Mouse (Mus musculus) heart, postnatal 0 days (tissue): ENCODE data around the gene Unc13a.

Experiments used
- CTCF ChIP-seq: IDR thresholded peaks from 2 replicates; pipeline ENCODE4 v1.5.1; 2016; ENCODE audit warnings: antibody characterized with exemption, control low read depth, low read depth
- EP300 ChIP-seq: IDR thresholded peaks from 2 replicates; pipeline ENCODE4 v1.6.1; 2016; ENCODE audit warnings: antibody characterized with exemption, low read depth

DNA sequence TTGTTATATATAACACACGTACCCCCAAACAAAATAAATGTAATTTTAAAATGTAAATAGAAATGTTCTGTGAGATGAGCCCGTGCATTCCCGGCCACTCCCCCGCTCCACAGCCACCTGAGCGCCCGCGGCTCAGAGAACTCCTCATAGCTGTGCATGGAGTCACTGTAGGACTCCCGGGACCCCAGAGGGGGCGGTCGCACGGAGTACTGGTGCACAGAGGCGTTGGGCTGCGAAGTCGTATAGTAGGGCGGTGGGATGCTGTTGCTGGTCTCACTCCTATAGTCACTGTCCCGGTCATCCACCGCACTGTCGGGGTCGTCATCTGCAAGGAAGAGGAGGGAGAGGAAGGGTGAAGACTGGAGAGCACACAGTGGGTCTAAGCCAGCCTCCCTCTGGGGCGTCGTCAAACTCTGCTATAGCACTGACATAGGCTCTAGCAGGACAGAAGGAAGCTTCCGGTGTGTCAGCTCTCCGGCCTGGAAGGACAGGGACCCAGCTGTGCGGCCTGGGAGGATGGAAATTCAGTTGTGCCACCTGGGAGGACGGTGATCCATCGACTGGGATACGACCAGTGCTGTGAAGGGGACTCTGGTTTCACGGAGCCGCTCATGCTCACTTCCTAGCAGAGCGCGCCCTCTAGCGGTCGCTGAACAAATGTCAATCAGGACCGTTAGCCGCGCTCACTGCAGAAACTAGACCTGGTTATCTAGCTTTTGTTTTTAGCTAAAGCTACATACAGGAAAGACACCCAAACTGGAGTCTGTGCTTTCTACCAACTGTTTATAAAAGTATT is 11.0 kb downstream of the Unc13a start:
- TF ChIP-seq EP300 (no peak), CTCF (peak; percentile 94)
